Mouse (Mus musculus): ENCODE data around the gene Slc26a3.
"Not testable (repeated sequence)": the region's sequence is repeated elsewhere in the genome, so short reads cannot be mapped to it uniquely, and the experiment has no call there.

Gene Slc26a3

DNA sequence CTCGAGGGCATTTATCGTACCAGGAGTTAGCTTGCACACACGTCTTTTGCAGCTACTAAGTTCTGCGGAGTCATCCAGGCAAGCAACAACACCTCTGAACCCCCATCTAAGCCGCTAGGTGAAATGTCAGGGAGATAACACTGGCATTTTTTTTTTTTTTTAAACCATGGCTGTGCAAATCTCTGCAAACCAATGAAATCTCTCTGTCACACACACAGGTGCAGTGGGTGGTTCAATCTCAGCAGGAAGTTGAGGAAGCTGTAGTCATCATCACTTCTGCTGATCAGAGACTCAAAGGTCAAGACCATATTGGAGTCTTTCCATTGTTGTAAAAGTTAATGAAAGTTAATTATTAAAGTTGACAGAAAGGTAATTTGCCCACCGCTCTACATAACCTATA lies 47.1 kb downstream of the Slc26a3 start:
- DNase-seq: no peak

DNA sequence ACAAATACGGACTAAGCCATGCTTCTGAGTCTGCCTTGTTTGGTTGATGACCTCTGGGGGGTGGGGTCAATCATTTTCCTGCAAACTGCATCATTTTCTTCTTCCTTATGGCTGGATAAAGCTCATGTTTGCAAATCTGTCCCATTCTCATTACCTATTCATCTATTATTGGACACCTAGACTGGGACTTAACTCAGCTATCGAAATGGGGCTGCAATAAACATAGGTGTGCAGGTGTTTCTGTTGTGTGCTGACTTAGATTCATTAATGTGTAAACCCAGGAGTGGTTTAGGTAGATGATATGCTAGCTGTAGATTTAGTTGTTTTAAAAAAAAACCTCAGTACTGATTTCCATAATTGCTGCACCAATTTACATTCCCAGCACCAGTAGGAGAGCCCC lies 48.9 kb downstream of the Slc26a3 start:
- no peak for DNase-seq

DNA sequence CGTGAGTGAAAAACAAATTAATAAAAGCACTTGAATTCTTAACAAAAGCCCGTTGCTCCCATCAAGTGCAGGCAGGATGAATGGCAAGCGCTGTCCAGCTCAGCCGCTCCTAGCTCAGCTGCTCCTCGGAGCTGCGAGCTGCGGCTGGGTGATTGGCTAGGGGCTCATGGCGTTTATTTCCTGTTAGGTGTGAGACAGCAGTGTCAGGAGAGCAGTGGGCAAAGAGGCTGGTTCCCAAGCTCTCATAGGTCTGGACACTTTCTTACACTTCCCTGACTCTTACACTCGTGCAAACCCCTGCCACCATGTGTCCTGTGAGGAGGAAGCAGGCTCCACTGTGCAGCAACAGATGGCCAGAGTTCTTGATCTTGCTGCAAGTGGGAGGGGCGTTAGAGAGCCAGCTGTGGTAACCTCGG lies 53.5 kb downstream of the Slc26a3 start:
- peak; percentile 5 for DNase-seq

DNA sequence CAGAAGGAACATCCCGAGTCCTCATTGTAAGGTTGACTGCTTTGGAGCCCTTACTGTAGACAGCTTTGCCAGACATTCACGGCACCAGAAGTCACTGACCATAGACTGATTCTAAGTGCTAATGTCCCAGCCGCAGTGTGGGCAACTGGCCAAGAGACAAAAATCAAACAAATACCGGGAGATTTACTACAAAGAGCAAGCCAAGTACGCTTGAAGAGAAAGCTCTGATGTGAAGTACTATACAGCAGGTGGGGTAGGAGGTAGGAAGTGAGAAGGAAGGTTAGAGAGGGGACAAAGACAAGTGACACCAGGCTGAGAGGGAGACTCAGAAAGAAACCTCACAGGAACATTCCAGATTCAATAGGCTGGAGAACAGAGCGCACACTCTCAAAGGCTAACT lies 54.2 kb downstream of the Slc26a3 start:
- DNase-seq: peak; percentile 35

DNA sequence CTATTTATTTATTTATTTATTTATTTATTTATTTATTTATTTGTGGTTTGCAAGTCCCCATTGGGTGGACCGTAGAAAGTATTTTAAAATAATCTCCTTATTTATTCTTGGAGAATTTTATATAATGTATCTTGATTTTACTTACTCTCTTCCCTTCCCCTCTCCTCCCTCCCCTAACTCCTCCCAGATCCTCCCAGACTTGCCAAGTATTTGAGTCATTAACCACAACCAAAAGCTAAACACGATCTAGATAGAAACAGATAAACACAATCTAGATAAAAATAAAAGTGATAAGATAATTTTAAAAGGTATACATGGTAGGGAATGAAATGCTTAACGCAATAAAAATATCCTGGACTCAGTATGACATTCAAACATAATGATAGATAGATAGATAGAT lies 58.7 kb downstream of the Slc26a3 start:
- no peak for DNase-seq

DNA sequence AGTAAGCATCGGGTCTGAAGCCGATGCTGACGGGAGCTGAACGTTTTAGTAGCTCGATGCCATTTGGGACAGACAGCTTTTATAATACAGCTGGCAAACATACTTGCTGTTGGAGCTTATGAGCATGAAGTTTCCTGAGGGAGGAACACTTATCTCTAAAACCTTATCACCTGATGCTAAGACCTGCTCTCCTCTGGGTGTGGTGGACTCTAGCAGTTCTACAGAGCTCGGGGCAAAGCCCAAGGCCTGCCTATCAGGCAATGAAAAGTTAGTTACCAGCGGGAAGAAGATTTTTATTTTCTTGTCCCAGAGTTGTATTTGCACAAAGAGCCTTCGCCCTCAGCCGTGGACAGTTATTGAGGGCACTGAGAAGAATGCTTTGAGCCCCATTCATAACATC lies 65.6 kb downstream of the Slc26a3 start:
- no peak for DNase-seq

DNA sequence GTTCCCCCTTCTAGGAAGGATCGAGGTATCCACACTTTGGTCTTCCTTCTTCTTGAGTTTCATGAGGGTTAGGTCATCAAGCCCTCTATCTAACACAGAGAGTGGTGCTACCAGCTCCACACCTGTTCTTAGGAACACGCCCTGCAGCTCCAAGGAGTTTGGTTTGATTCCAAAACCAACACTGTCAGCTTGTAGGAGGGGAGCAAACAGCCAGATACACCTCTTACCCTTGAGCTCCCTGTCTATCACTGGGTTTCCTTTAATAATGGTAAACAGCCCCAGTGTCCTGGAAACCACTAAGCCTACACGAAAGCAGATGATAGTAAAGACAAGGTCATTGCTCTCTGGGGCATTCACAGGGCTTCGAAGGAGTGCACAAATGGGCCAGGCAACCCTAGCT lies 67.8 kb downstream of the Slc26a3 start:
- DNase-seq: no peak

DNA sequence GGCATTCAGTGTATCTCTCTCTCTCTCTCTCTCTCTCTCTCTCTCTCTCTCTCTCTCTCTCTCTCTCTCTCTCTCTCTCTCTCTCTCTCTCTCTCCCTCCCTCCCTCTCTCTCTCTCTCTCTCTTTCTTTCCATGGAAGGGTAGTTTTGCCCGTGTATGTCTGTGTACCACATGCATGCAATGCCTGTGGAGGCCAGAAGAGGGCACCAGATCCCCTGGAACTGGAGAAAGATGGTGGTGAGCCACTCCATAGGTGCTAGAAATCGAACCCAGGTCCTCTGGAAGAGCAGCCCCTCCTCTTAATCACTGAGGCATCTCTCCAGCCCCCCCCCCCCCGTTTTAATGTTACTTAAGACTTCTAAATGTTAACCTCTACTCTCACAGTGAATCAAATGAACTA lies 69.6 kb downstream of the Slc26a3 start:
- not testable (repeated sequence) for DNase-seq

DNA sequence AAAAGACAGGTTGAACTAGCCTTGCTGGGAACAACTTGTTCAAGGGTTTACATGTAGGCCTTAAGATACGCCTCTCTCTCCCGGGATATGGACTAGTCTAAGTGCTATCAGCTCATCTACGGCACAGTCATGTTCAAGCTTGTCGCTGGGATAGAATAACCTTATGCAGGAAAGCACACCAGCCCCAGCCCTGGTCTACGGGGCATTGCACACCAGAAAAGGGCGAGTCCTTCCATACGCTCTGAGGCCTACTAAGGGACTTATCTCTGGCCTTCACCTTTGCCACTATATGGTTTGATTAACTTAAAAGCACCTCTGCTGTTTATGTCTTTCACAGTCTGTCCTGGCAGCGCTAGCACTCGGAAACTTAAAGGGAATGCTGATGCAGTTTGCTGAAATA lies 70.7 kb downstream of the Slc26a3 start:
- no peak for DNase-seq

DNA sequence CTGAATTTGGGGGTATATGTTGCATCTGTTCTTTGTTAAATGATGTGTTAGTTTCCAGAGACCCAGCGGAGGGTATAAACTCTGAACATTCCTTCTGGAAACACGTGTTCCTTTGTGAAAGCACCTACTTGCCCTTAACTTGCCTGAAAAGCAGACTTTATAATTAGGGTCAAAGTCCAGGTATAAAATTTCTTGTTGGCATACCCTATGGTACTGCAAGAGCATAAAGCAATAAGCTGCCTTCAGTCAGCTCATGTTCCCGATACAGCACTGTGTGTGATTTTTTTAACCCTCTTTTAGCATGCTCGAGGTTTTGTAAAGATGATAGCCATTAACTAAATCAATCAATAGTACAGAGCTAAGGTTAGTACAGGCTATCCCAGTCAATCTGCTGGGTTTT lies 71.9 kb downstream of the Slc26a3 start:
- no peak for DNase-seq

DNA sequence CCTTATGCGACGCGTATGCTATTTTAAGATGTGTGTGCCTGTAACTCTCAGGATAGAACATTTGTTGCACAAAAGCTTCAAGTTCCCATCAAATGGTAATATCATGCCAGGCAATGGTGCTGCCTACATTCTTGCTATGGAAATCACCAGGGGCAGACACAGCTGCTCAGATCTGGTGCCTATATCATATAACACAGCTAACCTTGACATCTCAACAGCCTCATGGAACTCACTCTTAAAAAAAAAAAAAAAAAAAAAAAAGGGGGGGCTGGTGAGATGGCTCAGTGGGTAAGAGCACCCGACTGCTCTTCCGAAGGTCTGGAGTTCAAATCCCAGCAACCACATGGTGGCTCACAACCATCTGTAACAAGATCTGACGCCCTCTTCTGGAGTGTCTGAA lies 87.5 kb downstream of the Slc26a3 start:
- not testable (repeated sequence) for DNase-seq

DNA sequence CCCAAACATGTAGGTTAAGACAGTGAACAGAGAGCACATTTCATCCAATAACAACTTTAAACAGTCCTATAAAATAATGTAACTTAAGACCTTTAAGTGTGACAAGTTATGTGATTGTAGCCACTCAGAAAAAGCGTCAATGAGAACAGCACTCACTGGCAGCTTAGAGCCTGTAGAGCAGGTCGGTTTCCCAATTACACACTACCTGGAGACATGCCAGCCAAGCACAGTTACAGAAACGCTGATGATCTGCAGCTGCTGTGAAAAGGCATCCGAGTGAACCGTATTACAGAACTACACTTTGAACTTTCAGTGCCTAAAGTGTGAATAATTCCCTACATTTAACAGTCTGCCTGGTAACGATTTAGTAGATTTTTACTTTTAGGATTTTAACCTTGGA lies 95.8 kb downstream of the Slc26a3 start:
- peak; percentile 43 for DNase-seq

DNA sequence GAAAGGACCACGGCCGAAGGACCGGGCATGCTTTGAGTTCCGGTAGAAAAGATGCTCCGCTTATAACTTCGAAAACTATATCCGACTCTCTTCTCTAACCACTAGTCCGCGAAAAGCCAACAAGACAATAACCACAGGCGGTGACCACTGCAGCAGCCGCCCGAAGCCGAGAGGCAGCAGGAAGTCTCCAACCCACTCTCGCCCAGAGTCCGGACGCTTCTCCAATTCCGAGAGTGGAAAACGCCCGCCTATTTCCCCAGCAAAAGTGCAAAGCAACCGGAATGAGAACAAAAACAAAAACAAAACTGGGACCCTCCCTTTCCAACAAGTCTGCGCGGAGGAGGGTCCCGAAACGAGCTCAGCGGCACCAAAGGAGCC lies 108.3 kb downstream of the Slc26a3 start:
- no peak for DNase-seq

DNA sequence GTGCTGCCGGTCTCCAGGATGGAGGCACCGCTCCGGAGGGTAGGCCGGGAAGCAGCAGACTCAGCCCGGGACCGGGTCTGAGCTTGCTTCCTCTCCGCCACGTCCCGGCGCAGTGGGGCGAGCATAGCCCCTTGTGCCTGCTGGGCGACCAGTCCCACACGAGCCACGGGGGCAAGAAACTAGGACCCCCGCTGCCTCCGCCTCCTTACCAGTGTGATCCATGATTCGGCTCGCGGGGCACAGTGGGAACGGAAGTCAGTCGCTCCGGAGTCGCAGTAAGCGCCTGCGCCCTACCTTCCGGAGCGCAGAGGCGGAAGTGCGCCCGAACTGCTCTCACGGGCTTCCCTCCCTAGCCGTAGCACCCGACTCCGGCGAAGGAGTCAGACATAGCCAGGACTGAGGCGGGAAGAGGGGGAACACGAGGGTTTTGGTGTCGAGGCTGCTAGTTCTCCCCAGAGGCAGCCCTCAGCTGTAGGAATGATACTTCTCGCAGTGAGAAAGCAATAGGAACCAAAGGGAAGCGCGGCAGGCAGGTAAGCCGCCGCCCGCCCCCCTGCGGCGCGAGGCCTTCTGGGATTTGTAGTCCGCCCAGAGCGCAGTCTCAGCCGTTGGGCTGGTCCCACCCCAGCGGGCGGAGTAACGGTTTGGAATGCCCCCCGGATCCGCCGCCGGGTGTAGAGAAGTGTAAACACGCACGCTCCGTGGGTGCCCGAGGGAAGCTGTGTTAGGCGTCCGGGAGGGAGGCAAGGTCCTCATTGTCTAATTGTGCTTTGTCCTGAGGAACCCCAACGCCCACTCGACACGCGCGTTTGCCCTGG lies 108.9 kb downstream of the Slc26a3 start, which contains the start of gene Cbll1:
Gene Cbll1 (minus strand): TSS at position 303 of the 818 bp plus-strand sequence.
- peak; percentile 94 for DNase-seq

DNA sequence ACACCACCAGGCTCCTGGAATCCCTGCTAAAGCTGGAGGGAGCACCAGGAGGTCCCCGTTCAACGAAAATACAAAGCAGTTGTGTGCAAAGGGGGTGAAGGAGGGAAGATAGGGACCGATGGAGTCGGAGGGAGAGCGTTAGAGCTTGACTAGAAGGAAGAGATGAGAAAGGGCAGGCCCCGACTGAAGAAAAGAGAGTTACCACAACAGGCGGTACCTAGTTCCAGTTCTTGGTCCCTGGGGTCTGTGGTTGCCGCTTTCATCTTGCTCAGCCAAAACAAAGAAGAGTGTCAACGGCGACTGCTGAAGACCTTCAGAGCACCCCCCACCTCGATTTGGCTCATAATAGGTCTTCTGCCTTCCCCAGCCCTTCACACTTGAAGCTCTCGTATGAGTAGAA lies 109.5 kb downstream of the Slc26a3 start:
- DNase-seq: no peak

DNA sequence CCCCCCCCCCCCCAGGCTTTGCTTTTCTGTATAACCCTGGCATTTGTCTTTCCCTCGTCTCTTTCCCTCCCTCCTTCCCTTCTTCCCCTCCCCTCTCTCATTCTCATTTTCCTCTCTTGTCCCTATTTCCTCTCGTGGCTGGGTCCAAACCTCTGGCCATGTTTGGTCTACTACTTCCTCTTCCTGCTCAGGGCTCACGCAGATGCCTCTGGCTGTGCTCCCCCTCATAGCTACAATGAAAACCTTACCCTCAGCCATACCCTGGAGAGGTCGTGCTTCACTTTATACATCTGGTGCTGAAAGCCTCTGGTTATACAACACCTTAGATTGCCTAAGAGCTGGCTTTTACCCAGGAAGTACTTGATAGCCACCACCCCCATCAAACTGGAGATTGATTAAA lies 110.6 kb downstream of the Slc26a3 start:
- peak; percentile 4 for DNase-seq

DNA sequence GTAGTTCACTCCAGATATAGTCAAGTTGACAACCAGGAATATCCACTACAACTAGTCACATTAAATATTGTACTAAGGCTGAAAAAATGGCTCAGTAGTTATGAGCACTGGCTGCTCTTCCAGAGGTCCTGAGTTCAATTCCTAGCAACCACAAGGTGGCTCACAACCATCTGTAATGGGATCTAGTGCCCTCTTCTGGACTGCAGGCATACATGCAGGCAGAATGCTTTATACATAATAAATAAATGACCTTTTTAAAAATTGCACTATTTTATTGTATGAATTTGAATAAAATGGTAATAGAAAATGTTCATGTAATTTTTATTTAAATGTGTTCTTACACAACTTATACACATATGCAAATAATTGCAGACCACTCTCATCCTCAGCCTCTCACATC lies 112.5 kb downstream of the Slc26a3 start:
- DNase-seq: no peak

DNA sequence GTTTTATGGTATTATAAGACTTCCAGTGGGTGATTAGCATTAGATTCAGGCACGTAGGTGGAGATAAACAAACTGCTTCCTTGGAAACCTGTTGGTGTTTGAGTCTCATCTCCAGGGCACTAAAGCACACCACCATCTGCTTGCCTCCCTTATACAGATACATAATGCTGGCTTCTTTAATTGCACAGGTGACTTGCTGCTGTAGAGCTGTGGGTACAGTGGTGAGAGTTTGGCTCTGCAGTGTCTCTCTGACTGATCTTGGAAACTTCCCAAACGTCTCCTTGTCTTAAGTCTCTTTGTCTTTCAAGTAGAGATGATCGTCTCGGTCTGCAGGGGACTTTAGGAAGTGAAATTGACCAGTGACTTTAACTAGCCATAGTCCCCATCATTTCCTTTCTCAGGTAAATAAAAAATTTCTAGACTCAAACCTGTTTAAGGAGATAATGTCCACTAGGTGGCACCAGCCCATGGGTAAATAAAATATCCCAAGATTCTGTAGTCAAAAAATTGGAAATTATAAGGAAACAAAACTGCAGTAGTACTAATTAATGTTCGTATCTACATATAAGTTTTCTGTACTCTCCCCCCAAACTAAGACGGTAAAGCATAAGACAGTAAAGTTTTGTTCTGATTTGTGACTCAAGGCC lies 117.2 kb downstream of the Slc26a3 start:
- peak; percentile 14 for DNase-seq

DNA sequence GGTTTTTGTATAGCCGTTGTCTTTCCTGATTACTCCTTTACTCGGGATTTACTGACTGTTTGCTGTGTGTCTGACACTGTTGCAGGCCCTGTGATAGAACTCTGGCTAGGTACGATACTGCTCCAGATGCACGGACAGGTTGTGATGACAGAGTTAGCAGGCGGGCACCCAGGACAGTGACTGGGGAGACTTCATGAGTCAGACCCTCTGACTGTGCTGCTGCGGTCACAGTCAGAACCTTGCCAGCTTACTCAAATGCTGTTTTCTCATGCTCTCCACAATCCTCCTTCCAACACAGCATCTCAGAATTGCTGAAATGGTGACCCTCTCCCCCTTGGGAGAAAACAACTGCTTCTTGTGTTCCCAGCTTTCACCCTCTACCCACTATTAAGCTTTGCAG lies 117.8 kb downstream of the Slc26a3 start:
- no peak for DNase-seq

DNA sequence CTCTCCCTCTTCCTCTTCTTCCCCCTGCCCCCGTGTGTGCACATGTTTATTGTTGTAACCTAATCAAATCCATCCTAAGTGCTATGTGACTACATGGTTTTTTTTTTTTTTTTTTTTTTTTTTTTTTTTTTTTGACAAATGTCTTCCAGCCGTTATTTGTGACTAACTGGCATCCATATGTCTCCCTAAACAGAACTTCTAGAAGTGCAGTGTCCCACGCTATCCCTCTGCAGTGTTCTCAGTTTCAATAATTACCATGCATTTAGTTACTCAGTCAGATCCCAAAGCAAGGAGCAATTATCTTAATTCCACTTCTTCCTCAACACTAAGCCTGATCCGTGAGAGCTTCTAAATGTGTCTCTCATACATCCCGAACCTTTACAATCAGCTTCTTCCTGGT lies 120.5 kb downstream of the Slc26a3 start:
- DNase-seq: no peak

DNA sequence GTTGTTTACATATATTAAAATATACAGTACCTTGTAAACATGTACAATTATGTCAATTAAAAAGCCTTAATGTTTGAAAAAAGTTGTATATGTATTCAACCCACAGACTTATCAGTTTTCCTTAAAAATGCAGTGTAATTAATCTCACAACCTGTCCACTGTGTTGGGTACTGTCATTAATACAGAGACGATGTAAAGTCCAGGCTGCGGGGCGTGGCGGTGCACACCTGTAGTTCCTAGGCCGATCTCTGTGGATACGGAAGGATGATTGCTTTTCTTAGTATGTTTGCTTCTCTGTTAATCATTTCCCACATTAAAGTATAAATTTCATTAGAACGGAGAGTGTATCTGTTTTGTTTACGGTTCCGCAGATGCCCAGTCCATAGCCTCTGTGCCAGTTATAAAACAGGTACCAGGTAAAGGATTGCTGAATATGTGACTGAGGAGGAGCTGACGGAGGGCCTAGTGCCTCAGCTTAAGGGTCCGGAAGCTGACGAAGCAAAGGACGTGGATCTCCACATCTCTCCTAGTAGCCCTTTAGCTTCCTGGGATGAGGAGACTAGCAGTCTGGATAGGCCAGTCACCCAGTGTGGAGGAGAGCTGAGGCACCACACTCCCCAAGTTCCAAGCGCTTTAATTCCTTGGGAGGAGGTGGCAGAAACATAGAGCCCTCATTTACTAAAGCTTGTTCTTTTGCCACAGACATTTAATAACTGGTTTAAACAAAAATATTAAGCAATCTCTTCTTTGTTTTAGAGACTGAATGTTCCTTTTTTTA lies 122.2 kb downstream of the Slc26a3 start:
- DNase-seq: no peak

DNA sequence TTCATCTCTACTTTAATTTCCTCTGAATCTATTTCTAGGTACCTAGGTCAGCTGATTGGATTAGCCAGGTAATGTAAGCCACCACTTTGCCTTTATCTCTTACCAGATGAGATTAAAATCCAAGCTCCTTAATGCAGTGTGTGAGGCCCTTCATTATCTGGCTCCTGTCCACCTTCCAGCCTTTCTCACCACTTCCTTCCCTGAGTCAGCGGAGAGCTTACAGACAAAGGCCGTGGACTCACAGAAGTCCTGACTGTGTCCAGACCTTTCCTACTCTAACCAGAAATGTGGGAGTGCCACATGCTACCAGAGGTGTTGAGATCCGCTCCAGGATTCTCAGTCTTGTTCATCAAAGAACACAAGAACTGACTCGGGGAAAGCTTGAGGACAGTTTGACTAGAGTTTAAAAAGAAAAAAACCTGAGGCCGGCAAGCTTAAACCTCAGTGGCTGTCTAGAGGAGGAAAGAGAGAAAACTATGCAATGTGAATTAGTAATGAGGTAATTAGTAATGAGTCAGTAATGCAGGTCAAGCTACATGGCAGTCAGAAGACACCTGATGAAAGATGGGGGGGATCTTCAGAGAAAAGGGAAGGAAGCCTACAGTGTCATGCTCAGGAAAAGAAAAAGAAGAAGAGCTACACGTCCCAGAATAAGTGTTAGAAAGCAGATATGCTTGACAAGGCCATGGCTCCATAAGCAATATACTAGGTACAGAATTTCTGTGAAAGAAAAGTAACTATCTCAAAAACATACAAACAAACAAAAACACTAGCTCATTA lies 123.2 kb downstream of the Slc26a3 start:
- DNase-seq: no peak

DNA sequence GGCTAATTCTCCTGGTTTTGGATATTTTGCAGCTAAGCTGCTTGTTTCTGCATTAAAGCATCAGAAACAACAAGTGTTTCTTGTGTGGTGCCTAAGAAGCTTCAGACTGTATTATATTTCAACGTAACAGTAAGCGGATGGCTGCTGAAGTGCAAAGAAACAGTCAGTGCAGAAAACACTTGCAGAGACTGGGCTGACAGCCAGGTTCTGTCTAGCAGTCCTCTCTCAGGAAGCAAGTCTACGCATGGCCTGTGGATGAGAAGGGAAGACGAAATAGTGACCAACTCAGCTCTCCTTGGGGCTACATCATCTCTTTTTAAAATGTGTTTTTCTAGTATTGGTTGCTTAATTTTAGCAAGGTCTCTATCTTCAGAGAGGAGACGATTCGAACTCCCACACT lies 129.4 kb downstream of the Slc26a3 start:
- DNase-seq: no peak
